Mouse (Mus musculus) stomach, embryonic 16.5 days (tissue): ENCODE data around the gene Arrdc3. TPM values are rescaled to one million over a fixed set of nuclear protein-coding genes. Genes with fewer than 3 reads are reported as not detected.
A peak's percentile ranks its signal among the peaks of the same experiment; 100 is the strongest.

ENCODE experiments used
- ATAC-seq: fragments of 200-750 bp; cut with Nextera tagmentation; 2 replicates; pipeline ENCODE4 v1.8.0; 2017; ENCODE audit warnings: moderate number of reproducible peaks, moderate TSS enrichment; ENCODE audit not compliant: insufficient read depth, low FRiP score
- H3K27ac ChIP-seq: fragments of 300-500 bp; sonication (generic); 2 replicates; pipeline ENCODE4 v1.5.1; 2014; ENCODE audit warnings: low read length
- H3K27me3 ChIP-seq: fragments of 300-500 bp; sonication (generic); 2 replicates; pipeline ENCODE4 v1.6.1; 2014; ENCODE audit warnings: low read length, control low read depth, mixed read lengths; ENCODE audit not compliant: control insufficient read depth, insufficient read depth
- H3K36me3 ChIP-seq: fragments of 300-500 bp; sonication (generic); 2 replicates; pipeline ENCODE4 v1.6.1; 2014; ENCODE audit warnings: low read length; ENCODE audit not compliant: control insufficient read depth, insufficient read depth
- H3K4me1 ChIP-seq: fragments of 300-500 bp; sonication (generic); 2 replicates; pipeline ENCODE4 v1.6.1; 2014; ENCODE audit warnings: low read length, control low read depth, mixed read lengths; ENCODE audit not compliant: control insufficient read depth, insufficient read depth
- H3K4me2 ChIP-seq: fragments of 300-500 bp; sonication (generic); 2 replicates; pipeline ENCODE4 v1.6.1; 2014; ENCODE audit warnings: low read depth, low read length, mixed read lengths
- H3K4me3 ChIP-seq: fragments of 300-500 bp; sonication (generic); replicated peaks from 2 replicates; pipeline ENCODE4 v1.5.1; 2014; ENCODE audit warnings: mild to moderate bottlenecking, low read length
- H3K9ac ChIP-seq: fragments of 300-500 bp; sonication (generic); 2 replicates; pipeline ENCODE4 v1.6.1; 2014; ENCODE audit warnings: low read length
- H3K9me3 ChIP-seq: fragments of 300-500 bp; sonication (generic); replicated peaks from 2 replicates; pipeline ENCODE4 v1.6.1; 2016; ENCODE audit warnings: low read length, control low read depth; ENCODE audit not compliant: control insufficient read depth
- WGBS: fragments of 180-500 bp; shearing (Covaris S2); extraction: QIAGEN DNeasy Blood & Tissue Kit; methylation state at CpG from one replicate; pipeline ENCODE4 v1.1.7; 2014; 5-methylcytosine and 5-hydroxymethylcytosine counted together
- polyA plus RNA-seq: library from polyadenylated mRNA; unstranded; fragments of >200 nt; fragmentation: Nextera tagmentation; extraction: Ambion mirVana; gene quantifications from 2 replicates; pipeline ENCODE4 v1.2.1, GENCODE M21; 2015

Arrdc3 gene
- polyA plus RNA-seq = 54.3 and 54.8 TPM in 2 replicates

DNA sequence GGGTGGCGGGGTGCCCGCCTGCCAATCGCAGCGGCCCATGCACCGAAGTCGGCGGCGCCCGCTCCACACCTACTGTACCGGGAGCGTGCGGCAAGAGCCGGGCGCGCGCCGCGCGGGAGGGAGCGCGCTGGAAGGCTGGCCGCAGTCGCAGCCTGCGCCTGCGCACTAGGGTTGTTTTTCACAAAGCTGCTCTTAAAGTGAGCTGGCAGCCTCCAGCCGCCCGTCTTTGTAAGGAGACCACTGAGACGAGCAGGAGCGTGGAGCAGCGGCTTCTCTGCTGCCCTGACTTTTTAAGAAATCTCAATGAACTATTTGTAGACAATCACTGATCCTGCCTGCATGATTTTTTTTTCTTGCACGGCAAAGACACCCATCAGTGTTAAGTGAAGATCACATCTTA is at the start of gene Arrdc3:
Gene Arrdc3 (plus strand): TSS at position 195 of the 400 bp plus-strand sequence.
- peak within 1 kb of the TSS; percentile 48 for H3K4me2 ChIP-seq
- peak; percentile 64 for ATAC-seq

DNA sequence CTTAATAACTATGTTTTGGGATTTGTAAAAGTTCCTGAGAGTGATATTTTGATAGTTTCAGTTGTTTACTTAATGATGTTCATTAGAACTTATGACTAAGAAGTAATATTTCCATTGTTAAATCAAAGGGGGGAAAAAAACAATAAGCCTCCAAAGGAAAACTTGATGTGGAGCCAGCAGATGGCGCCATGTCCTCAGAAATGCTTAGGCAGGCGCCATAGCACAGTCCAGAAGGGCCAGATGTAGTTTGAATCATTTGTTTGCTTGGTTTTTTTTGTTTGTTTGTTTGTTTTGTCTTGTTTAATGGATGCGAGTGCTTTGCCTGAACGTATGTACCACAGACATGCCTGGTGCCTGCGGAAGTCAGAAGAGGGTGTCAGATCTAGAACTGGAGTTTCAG is 21.0 kb upstream of the Arrdc3 start:
- no peak overlapping the region for H3K9ac ChIP-seq
- WGBS = 9% methylated on average over 5 of the region's 5 CpGs
- H3K36me3 ChIP-seq = no peaks in the 10 kb centered on the region
- H3K4me1 ChIP-seq = no peaks in the 10 kb centered on the region
- no peaks in the 10 kb centered on the region for H3K9me3 ChIP-seq
- H3K27ac ChIP-seq = no peak overlapping the region
- no peak overlapping the region for H3K4me3 ChIP-seq
- no peak for ATAC-seq
- H3K27me3 ChIP-seq = no peaks in the 10 kb centered on the region
- no peak overlapping the region for H3K4me2 ChIP-seq

More for the DNA sequence above, at the start of gene Arrdc3:
- Histone ChIP-seq H3K36me3 (0 out of 2 replicates have a peak, but pooled peaks cover 6% of the 10 kb centered on the region), H3K27ac (peak within 1 kb of the TSS; percentile 100), H3K9ac (peak within 1 kb of the TSS; percentile 100), H3K9me3 (no peaks in the 10 kb centered on the region), H3K4me1 (peaks cover 9% of the 10 kb centered on the region), H3K27me3 (no peaks in the 10 kb centered on the region), H3K4me3 (peak within 1 kb of the TSS; percentile 89)
- under 1% methylated on average over 31 of the region's 31 CpGs for WGBS

DNA sequence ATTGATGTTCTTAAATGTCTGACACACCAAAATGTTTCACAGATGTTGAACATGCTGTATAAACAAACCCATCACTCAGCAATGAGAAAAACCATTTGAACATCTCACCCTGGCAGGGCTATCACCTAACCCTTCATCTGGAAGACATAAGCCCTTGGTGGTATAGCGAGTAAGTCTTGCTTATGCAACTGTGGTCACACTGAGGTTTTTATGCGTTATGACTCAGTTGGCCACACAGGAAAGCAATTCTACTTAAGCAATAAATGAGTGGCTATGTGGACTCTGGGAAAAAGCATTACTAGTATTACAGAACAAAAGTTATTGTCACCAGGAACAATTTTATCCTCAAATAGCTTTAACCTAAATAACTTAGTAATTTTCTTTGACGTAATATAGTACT is 19.0 kb upstream of the Arrdc3 start:
- Histone ChIP-seq H3K4me2 (no peak overlapping the region), H3K4me1 (no peaks in the 10 kb centered on the region), H3K9me3 (no peaks in the 10 kb centered on the region), H3K36me3 (no peaks in the 10 kb centered on the region), H3K27me3 (no peaks in the 10 kb centered on the region), H3K27ac (no peak overlapping the region), H3K9ac (no peak overlapping the region), H3K4me3 (no peak overlapping the region)
- 69% methylated on average over 3 of the region's 3 CpGs for WGBS
- ATAC-seq = no peak

DNA sequence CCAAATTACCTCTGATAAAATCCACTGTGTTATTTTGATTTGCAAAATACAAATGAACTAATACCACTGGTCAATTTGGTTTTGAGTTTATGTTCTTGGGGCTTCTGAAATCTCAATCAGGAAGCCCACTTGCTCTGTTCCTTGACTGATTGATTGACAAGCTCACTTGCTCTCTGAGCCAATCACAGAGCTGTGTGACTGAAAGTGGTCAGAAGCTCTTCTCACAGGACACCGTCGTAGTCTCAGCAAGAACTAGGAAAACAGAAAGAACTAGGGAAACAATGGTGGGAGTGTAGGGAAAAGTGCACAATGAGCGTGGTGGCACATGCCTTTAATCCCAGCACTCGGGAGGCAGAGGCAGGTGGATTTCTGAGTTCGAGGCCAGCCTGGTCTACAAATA is 8.1 kb upstream of the Arrdc3 start:
- Histone ChIP-seq H3K9me3 (no peaks in the 10 kb centered on the region), H3K4me2 (no peak overlapping the region), H3K9ac (no peak overlapping the region), H3K27me3 (no peaks in the 10 kb centered on the region), H3K4me3 (no peak overlapping the region), H3K36me3 (no peaks in the 10 kb centered on the region), H3K4me1 (no peaks in the 10 kb centered on the region), H3K27ac (no peak overlapping the region)
- WGBS = 82% methylated on average over 5 of the region's 5 CpGs
- no peak for ATAC-seq

DNA sequence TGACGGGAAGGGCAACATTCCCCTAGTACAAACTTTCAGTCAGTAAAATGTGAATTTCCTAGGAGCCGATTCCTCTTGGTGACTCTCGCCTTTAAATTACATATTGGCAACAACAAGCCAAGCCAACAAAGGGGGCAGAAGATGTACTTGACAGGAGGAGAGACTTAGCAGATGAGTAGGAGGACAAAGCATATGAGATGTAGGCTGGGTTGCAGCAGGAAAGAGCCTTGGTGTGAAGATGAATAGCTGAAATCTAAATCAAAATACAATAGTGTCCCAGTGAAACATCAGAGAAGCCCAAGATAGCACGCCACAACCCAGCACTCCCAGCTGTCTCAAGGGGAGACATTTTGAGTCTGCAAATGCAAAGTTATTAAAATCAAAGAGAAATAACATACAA is 2.4 kb upstream of the Arrdc3 start:
- H3K4me1 ChIP-seq = 0 out of 2 replicates have a peak, but pooled peaks cover 3% of the 10 kb centered on the region
- WGBS = 77% methylated on average over 4 of the region's 4 CpGs

DNA sequence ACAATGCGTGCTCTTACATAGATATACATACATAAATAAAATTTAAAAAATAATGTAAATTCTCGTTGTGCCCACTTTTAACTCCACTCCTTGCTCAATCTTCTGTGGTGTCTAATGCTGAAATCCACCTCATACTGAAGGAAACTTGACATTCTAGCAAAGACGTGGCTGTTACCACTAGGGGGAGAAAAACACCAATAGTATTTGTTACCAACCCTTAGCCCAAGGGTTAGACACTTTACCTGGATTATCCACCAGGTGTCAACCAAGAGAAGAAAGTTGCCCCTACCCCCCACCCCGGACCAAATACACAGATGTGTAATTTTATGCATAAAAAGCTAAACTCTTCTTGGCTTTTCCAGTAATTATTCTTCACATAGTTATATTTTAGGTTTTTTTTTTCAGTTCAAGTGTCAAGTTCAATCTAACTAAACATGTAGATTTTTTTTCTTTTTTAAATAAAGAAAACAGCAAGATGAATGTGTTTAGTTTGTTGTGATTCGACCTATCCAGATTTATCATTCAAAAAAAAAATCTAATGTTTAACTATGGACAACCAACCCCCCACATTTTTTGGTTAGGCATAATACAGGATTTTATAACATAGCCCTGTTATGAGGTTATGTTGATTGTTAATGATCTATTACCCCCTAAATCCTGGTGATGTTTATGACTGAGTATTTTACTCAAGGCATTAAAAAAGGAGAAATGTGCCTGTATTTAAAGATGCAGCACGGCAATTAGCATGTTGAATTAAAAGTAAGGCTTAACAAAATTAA is 1.3 kb upstream of the Arrdc3 start:
- no peak for ATAC-seq
- Histone ChIP-seq H3K4me2 (0 out of 2 replicates have a peak overlapping the region, but pooled peaks have one; percentile 45), H3K4me1 (peaks cover 6% of the 10 kb centered on the region), H3K36me3 (no peaks in the 10 kb centered on the region), H3K9ac (no peak overlapping the region), H3K27me3 (no peaks in the 10 kb centered on the region), H3K9me3 (no peaks in the 10 kb centered on the region), H3K27ac (no peak overlapping the region; the same call in 1 of the 2 replicates), H3K4me3 (no peak overlapping the region)
- 20% methylated on average over 6 of the region's 6 CpGs for WGBS

More for the DNA sequence above, 2.4 kb upstream of the Arrdc3 start:
- Histone ChIP-seq H3K9me3 (no peaks in the 10 kb centered on the region), H3K27me3 (no peaks in the 10 kb centered on the region), H3K36me3 (no peaks in the 10 kb centered on the region), H3K4me2 (no peak overlapping the region), H3K27ac (no peak overlapping the region), H3K9ac (no peak overlapping the region), H3K4me3 (no peak overlapping the region)
- no peak for ATAC-seq

DNA sequence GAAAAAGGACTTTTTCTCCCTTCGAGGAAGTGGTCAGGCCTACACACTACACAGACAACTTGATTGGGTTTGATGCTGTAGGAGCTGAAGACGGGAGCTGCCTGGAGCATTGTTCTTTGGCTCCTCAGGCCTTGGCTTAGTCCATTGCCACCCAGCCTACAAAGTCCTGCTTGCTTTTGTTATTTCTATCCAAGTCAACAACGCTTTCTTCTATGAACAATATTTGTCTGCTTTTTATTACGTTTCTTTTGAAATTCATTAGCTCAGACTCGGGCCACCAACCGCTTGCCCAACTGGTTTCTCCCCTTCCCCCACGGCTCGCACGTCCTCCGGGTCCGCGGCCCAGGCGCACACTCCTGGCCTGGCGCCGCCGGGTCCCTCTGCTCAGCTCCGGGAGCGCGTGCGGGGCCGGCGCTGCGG is 458 bp upstream of the Arrdc3 start:
- H3K4me1 ChIP-seq = peaks cover 6% of the 10 kb centered on the region
- peak overlapping the region; percentile 100 for H3K9ac ChIP-seq
- H3K4me2 ChIP-seq = peak overlapping the region; percentile 45
- peak overlapping the region; percentile 89 for H3K4me3 ChIP-seq
- peak; percentile 34 for ATAC-seq
- no peaks in the 10 kb centered on the region for H3K27me3 ChIP-seq
- peak overlapping the region; percentile 100 for H3K27ac ChIP-seq
- 0 out of 2 replicates have a peak, but pooled peaks cover 2% of the 10 kb centered on the region for H3K36me3 ChIP-seq
- no peaks in the 10 kb centered on the region for H3K9me3 ChIP-seq
- under 1% methylated on average over 23 of the region's 23 CpGs for WGBS

DNA sequence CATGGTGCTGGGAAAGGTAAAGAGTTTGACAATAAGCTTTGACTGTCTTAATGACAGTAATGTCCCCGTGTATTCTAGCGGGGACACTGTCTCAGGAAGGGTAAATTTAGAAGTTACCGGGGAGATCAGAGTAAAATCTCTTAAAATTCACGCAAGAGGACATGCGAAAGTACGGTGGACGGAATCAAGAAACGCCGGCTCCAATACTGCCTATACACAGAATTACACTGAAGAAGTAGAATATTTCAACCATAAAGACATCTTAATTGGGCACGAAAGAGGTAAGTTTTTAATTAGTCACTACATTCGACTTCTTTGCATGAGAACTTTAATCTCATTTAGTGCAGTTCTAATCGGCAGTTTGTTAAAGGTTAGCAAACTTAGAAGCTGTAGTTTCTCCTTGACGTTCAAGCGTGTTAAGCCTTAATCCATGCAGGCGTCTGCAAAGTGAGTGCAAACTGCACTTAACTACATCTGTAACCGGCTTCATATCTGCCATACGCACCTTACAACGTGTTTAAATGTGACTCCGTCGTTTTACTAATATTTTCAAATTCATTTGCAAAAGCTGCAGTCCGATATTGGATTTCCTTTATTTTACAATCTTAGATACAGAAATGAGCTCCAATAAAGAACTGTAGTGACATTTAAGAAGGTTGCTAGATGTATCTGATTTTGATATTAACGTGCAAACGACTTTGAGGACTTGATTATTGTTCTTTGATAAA is 629 bp downstream of the Arrdc3 start:
- peaks cover 9% of the 10 kb centered on the region for H3K4me1 ChIP-seq
- ATAC-seq = no peak
- WGBS = under 1% methylated on average over 23 of the region's 23 CpGs
- peak overlapping the region; percentile 100 for H3K27ac ChIP-seq
- H3K9ac ChIP-seq = peak overlapping the region; percentile 100
- H3K27me3 ChIP-seq = no peaks in the 10 kb centered on the region
- no peaks in the 10 kb centered on the region for H3K9me3 ChIP-seq
- H3K36me3 ChIP-seq = 0 out of 2 replicates have a peak, but pooled peaks cover 7% of the 10 kb centered on the region
- peak overlapping the region; percentile 89 for H3K4me3 ChIP-seq
- H3K4me2 ChIP-seq = peak overlapping the region; percentile 48
